Mouse (Mus musculus): Measurements from ENCODE around the gene Polr2i.
"Not testable (repeated sequence)": the region's sequence is repeated elsewhere in the genome, so short reads cannot be mapped to it uniquely, and the experiment has no call there.

Polr2i gene

DNA sequence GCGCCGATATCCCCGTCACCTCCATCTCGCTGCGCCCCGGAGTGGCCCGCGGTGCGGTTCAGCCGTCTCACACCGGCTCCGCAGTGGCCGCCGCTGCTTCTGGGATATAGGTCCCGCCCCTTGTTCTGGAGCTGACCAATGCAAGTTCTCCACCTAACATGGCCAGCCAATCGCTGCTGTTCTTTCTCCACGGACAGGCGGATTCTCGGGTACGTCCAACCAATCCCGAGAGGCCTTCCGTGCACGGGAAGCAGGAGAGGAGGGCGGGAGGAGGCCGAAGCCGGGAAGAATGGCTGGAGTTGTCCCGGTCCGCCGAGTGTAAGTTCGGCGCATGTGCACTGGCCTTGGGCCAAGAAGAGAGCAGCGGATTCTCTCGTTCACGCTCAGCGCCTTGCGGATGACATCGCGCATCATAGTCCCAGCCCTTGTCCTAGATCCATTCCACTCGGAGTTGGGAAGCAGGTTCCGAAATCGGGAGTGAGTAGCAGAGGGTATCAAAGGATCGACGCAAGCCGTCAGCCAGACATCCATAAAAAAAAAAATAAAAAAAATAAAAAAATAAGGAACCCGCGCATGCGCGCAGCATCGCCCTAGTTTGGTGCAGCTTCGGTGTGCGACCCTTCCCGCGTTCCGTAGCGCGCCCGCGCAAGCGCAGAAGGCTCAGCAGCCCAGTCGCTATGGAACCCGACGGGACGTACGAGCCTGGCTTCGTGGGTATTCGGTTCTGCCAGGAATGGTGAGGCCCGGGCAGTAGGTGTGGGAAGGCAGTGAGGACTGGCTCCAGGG is at the start of gene Polr2i, which contains the start of gene Tbcb:
Gene Polr2i, plus strand, starts transcription at position 280 of the 786 bp plus-strand sequence.
Gene Tbcb, minus strand, starts transcription at position 604 of the 786 bp plus-strand sequence.
- DNase-seq (ENCODE audit: low read depth, low spot score): peak; percentile 97

GRCm38 (mm10) chr7:30183189-30183588 is 48.6 kb upstream of the Polr2i start:
- not testable (repeated sequence) for DNase-seq (ENCODE audit: low read depth, low spot score)

DNA sequence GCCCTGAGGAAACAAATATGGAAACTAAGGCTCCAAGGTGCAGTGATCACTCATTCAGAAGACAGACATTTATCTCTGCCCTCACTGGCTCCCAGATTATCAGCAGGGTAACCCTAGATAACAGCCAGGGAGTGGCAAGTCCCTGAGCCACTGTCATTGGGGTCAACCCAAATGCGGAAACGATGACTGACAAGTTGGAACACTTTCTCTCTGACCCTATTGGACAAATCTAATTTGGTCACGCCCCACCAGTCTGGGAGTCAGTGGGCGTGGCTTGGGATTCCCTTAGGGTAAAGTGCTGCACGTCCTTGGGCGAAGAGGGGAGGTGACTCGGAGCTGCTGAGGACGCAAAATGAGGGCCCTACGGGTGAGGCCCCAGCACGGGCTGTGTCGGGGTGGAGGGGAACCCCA is 47.9 kb upstream of the Polr2i start, which contains the start of gene Cox7a1:
Gene Cox7a1, plus strand, starts transcription at position 266 of the 411 bp plus-strand sequence.
- peak; percentile 84 for DNase-seq (ENCODE audit: low read depth, low spot score)

GRCm38 (mm10) chr7:30184641-30185348 is 47.0 kb upstream of the Polr2i start:
- no peak for DNase-seq (ENCODE audit: low read depth, low spot score)

DNA sequence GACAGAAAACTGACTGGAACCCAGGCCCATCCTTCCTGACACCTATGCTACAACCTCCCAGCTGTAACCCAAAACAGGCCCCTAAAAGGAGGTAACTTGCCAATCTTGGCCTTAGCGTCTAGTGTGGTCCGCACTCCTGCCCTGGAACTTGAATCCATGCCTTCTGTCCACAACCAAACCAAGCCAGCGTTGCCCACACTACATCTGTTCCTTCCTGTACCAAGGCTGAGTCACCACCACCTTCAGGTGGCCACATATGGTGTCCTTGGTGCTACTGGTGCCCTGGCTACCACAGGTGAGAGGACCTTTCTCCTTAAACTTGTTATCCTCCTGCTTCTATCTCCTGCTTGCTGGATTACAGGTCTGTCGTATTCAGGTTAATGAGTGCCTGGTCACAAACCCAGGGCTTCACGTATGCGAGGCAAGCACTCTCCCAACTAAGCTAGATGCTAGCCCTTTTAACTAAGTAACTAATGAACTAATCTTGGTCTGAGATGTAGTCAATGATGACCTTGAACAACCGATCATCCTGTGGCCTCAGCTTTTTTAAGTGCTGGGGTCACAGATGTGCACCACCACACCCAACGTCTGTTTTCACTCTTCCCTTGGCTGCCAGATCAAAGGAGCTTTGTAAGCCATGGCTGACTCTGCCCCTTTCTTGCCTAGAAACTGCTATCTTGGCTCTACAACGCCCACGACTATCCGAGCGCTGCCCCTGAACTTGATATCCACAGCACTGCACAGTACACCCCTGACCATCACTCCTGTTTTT is 43.2 kb upstream of the Polr2i start:
- DNase-seq (ENCODE audit: low read depth, low spot score): no peak

- DNase-seq (ENCODE audit: low read depth, low spot score): no peak
Observed at GRCm38 (mm10) chr7:30189116-30189491, 42.6 kb upstream of the Polr2i start.

GRCm38 (mm10) chr7:30192088-30192487 is 39.7 kb upstream of the Polr2i start:
- no peak for DNase-seq (ENCODE audit: low read depth, low spot score)

GRCm38 (mm10) chr7:30193013-30193412 is 38.7 kb upstream of the Polr2i start:
- DNase-seq (ENCODE audit: low read depth, low spot score): no peak

DNA sequence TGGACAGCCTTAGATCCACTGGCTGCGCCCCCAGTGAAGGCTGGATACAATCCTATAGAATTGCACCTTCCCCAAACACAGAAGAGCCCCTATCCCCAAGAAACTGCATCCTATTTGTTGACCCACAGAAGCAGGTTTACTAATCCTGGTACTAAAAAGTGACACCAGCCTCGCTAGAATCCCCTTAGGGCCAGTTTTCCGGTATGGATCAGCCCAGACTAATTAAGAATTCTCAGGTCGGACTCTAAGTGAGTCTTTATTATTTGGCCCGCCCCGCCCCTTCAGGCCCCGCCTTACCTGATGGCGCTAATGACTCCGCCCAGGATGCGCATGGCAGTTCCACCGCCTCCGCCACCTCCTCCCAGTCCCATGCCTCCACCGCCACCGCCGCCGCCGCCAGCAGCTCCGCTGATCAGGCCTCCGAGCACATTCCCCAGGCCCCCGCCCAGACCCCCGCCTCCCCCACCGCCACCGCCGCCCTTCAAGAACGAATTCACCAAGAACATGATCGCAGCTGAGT is 38.1 kb upstream of the Polr2i start:
- DNase-seq (ENCODE audit: low read depth, low spot score): peak; percentile 85

GRCm38 (mm10) chr7:30194101-30194831 is 37.5 kb upstream of the Polr2i start:
- no peak for DNase-seq (ENCODE audit: low read depth, low spot score)

DNA sequence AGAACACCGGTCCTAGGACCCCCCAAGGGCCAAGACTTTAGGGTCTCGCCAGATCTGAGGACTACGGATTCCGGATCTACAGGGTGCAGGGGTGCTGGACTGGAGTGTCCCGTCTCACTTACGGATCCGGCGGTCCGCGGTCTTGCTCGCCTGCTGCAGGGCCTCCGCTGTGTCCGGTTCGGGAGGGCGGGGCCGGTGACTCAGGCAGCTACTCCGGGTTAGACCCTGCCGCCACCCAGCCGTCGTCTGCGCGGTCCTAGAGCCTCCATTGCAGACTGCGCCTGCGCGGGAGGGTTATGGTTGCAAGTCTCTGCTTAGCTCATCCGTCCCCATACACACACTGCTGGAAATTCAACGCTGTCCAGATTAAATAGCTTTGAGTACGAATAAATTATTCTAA is 36.9 kb upstream of the Polr2i start:
- peak; percentile 93 for DNase-seq (ENCODE audit: low read depth, low spot score)

DNA sequence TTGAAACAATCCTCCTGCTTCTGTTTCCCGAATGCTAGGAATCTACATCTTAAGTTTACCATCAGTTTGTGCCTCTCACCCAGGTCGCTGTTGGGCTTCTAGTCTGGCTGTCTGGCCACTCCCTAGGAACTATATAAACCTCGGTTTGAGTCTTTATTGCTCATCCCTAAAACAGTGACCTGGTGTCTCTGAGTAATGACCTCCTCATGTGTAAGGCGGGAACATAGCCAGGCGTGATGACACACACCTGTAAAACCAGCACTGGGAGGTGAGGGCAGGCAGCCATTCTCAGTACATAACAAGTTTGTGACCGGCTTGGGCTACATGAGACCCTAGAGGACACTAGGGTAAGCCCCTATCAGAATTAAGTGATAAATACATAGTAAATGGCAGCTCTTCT is 36.3 kb upstream of the Polr2i start:
- no peak for DNase-seq (ENCODE audit: low read depth, low spot score)

DNA sequence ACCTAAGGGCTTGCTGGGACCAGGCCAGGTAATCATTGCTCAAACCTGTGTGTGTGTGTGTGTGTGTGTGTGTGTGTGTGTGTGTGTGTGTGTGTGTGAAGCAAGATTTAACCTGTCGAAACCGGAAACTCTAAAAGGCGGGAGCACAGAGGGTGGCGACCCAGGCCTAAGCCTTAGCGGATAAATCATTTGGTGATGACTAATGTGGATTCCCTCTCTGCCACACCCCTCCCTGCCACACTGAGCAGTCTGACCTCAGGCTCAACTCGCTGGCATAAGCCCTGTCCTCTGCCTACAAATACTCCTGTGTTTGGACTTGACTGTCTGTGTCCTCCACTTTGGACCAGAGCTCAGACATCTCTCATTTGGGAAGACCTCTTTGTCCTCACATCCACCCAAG is 35.6 kb upstream of the Polr2i start:
- no peak for DNase-seq (ENCODE audit: low read depth, low spot score)

GRCm38 (mm10) chr7:30197592-30198129 is 34.1 kb upstream of the Polr2i start:
- DNase-seq (ENCODE audit: low read depth, low spot score): no peak

GRCm38 (mm10) chr7:30198481-30198971 is 33.2 kb upstream of the Polr2i start, which contains the start of gene Capns1:
Capns1 (minus strand) TSS chr7:30198811.
- peak; percentile 82 for DNase-seq (ENCODE audit: low read depth, low spot score)

- DNase-seq (ENCODE audit: low read depth, low spot score): no peak
Observed at GRCm38 (mm10) chr7:30199498-30200139, 32.1 kb upstream of the Polr2i start.

DNA sequence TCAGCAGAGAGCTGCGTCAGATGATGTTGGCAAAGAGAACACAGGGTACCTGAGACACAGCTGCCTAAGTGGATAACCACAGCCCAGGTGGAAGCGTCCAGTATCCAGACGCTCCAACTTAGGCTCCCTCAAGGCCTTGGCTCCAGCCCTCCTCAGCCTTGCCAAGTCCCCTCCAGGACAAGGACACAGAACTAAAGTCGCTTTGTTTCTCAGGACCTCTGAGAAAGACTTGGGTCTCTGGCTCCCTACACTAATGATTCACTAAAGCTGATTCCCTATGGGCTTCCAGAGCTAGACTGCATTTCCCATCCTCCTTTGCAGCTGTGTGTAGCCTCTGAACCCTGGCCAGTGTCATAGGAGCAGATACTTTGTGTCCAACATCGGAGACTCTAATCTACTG is 31.5 kb upstream of the Polr2i start:
- no peak for DNase-seq (ENCODE audit: low read depth, low spot score)

DNA sequence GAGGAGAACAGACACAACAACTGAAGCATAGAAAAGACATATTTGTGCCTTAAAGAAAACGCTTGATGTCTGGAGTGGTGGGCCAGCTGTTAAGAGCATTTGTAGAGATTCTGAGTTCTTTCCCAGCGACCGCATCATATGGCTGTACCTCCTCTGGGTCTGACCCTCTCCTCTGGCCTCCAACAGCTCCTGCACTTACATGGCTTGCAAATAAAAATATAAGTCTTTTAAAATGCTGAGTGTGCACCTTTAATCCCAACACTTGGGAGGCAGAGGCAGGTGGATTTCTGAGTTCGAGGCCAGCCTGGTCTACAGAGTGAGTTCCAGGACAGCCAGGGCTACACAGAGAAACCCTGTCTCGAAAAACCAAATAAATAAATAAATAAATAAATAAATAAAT is 31.1 kb upstream of the Polr2i start:
- not testable (repeated sequence) for DNase-seq (ENCODE audit: low read depth, low spot score)

DNA sequence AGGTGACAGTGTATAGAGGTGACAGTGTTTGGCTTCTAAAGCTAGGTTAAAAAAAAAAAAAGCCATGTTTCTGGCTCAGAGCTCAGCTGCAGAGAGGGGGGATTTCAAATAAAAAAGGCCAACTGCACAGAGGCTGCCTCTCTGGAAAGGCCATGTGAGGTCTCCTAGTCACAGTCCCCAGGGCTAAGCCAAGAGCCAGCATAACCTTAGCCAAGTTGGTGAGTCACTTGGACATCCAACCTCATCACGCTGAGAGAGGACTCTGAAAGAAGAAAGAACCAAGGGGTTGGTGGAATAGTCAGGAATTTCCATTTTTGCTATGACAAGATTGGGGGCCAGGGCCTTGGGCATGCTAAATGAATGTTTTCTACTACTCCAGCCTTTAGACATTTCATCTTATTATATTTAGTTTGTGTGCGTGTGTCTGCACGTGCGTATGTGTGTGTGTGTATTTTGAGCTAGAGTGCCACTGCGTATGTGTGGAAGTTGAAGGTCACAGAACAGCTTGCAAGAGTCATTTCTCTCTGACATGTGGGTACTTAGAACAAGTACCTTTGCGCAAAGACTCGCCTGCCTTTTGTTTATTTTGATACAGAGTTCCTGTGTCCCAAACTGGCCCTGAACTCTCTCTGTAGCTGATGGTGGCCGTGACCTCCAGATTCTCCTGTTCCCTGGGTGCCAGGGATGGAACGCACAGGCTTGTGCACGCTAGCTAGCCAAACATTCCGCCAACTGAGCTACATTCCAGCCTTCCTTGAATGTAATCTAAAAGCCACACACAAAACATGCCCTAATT is 28.7 kb upstream of the Polr2i start:
- DNase-seq (ENCODE audit: low read depth, low spot score): no peak

Measured in CD4-positive helper T cell, adult 2 months (primary cell).